23 mouse cellular contexts compared by ENCODE assay signal in genomic region chr3:52193026-52193425, GRCm38 (mm10).
A peak's percentile ranks its signal among the peaks of the same experiment; 100 is the strongest.
DNase-seq lines count a peak whose midpoint lies in the region; ATAC-seq lines count a peak whose summit lies in the region.
"Had no signal": no experiment of that assay in that cellular context is flagged by ENCODE, and none has a peak within 500 bp of the region (broad histone marks: within the 10 kb centered on the region; RNA-seq: fewer than 3 reads in every experiment).

No protein-coding gene starts in this region.

- WGBS in forebrain, embryonic 11.5 days: 83% methylated on average over 7 of the region's 7 CpGs
- 77% methylated on average over 7 of the region's 7 CpGs for WGBS in forebrain, embryonic 14.5 days
- 50% methylated on average over 7 of the region's 7 CpGs for WGBS in kidney, embryonic 14.5 days
- 40% methylated on average over 7 of the region's 7 CpGs for WGBS in lung, embryonic 16.5 days
- WGBS in embryonic facial prominence, embryonic 15.5 days: 33% methylated on average over 7 of the region's 7 CpGs

- no peaks in the 10 kb centered on the region for H3K9me3 ChIP-seq in forebrain, embryonic 11.5 days (ENCODE audit: control insufficient read depth, low read length)
- H3K9me3 ChIP-seq in forebrain, embryonic 14.5 days (replicated peaks; ENCODE audit: control insufficient read depth, low read length): no peaks in the 10 kb centered on the region
- no peaks in the 10 kb centered on the region for H3K9me3 ChIP-seq in kidney, embryonic 14.5 days (ENCODE audit: control insufficient read depth, low read length)
- no peaks in the 10 kb centered on the region for H3K9me3 ChIP-seq in lung, embryonic 16.5 days (ENCODE audit: control insufficient read depth, low read length)
- H3K9me3 ChIP-seq in embryonic facial prominence, embryonic 15.5 days (replicated peaks): no peaks in the 10 kb centered on the region
- H3K9me3 ChIP-seq: forebrain, embryonic 12.5 days; G1E; hindbrain, embryonic 13.5 days; limb, embryonic 15.5 days; stomach, embryonic 15.5 days had no signal

- ATAC-seq in forebrain, embryonic 11.5 days (replicated peaks; ENCODE audit: low FRiP score): no peak
- no peak for ATAC-seq in forebrain, embryonic 14.5 days
- no peak for ATAC-seq in kidney, embryonic 14.5 days (ENCODE audit: low FRiP score, low TSS enrichment)
- ATAC-seq in lung, embryonic 16.5 days (ENCODE audit: low read depth): no peak
- no peak for ATAC-seq in embryonic facial prominence, embryonic 15.5 days (ENCODE audit: insufficient number of reproducible peaks, low FRiP score, low TSS enrichment, low read depth)
- ATAC-seq in CD4-positive, CD25-positive, alpha-beta regulatory T cell, adult 4 months: no peak
- ATAC-seq: inflammation-experienced regulatory T-cells, adult 6 months; midbrain, embryonic 16.5 days had no signal

- H3K4me2 ChIP-seq in forebrain, embryonic 11.5 days (ENCODE audit: low read depth, low read length, severe bottlenecking): no peak overlapping the region
- no peak overlapping the region for H3K4me2 ChIP-seq in forebrain, embryonic 14.5 days (ENCODE audit: low read length)
- no peak overlapping the region for H3K4me2 ChIP-seq in kidney, embryonic 14.5 days (replicated peaks; ENCODE audit: low read depth, low read length)
- H3K4me2 ChIP-seq in lung, embryonic 16.5 days (ENCODE audit: low read depth, low read length): no peak overlapping the region
- H3K4me2 ChIP-seq in embryonic facial prominence, embryonic 15.5 days (replicated peaks): no peak overlapping the region
- H3K4me2 ChIP-seq: forebrain, embryonic 12.5 days; hindbrain, embryonic 13.5 days; limb, embryonic 15.5 days; stomach, embryonic 15.5 days had no signal

- peak; percentile 24 for DNase-seq in forebrain, embryonic 11.5 days (ENCODE audit: low spot score)
- no peak for DNase-seq in forebrain, embryonic 14.5 days (ENCODE audit: low spot score)
- no peak for DNase-seq in kidney, postnatal 10 days
- DNase-seq in lung, postnatal 25 days (ENCODE audit: low spot score): no peak
- DNase-seq: adrenal gland, postnatal 14 days; cerebellum, adult 11 months; cerebellum, postnatal 10 days; gastrocnemius, postnatal 14 days; heart, postnatal 14 days; right cerebral cortex, postnatal 25 days; thymus, adult 2 months had no signal

- H3K4me3 ChIP-seq in forebrain, embryonic 11.5 days (ENCODE audit: low read depth, low read length): no peak overlapping the region
- H3K4me3 ChIP-seq in forebrain, embryonic 14.5 days (ENCODE audit: low read depth, low read length): no peak overlapping the region
- no peak overlapping the region for H3K4me3 ChIP-seq in kidney, embryonic 14.5 days (ENCODE audit: low read length)
- no peak overlapping the region for H3K4me3 ChIP-seq in lung, embryonic 16.5 days (ENCODE audit: low read length)
- H3K4me3 ChIP-seq in embryonic facial prominence, embryonic 15.5 days (replicated peaks): no peak overlapping the region
- H3K4me3 ChIP-seq: forebrain, embryonic 12.5 days; heart, adult 2 months; hindbrain, embryonic 13.5 days; limb, embryonic 15.5 days; stomach, embryonic 15.5 days had no signal

- H3K27me3 ChIP-seq in forebrain, embryonic 11.5 days (ENCODE audit: control insufficient read depth, insufficient read depth, low read length): no peaks in the 10 kb centered on the region; the same call in 1 of the 2 replicates
- H3K27me3 ChIP-seq in forebrain, embryonic 14.5 days (replicated peaks; ENCODE audit: control insufficient read depth, insufficient read depth, low read length): no peaks in the 10 kb centered on the region
- no peaks in the 10 kb centered on the region for H3K27me3 ChIP-seq in kidney, embryonic 14.5 days (ENCODE audit: control insufficient read depth, insufficient read depth, low read length)
- H3K27me3 ChIP-seq in lung, embryonic 16.5 days (ENCODE audit: control insufficient read depth, insufficient read depth, low read depth, low read length): no peaks in the 10 kb centered on the region
- no peaks in the 10 kb centered on the region for H3K27me3 ChIP-seq in embryonic facial prominence, embryonic 15.5 days
- H3K27me3 ChIP-seq: forebrain, embryonic 12.5 days; limb, embryonic 15.5 days; stomach, embryonic 15.5 days had no signal

- no peaks in the 10 kb centered on the region for H3K36me3 ChIP-seq in forebrain, embryonic 11.5 days (ENCODE audit: control insufficient read depth, insufficient read depth, low read length)
- H3K36me3 ChIP-seq in forebrain, embryonic 14.5 days (ENCODE audit: control insufficient read depth, insufficient read depth, low read length): no peaks in the 10 kb centered on the region
- no peaks in the 10 kb centered on the region for H3K36me3 ChIP-seq in kidney, embryonic 14.5 days (ENCODE audit: control insufficient read depth, insufficient read depth, low read length)
- no peaks in the 10 kb centered on the region for H3K36me3 ChIP-seq in lung, embryonic 16.5 days (ENCODE audit: control insufficient read depth, insufficient read depth, low read length)
- no peaks in the 10 kb centered on the region for H3K36me3 ChIP-seq in embryonic facial prominence, embryonic 15.5 days
- H3K36me3 ChIP-seq: forebrain, embryonic 12.5 days; G1E; hindbrain, embryonic 13.5 days; limb, embryonic 15.5 days; stomach, embryonic 15.5 days had no signal

- no peak overlapping the region for H3K27ac ChIP-seq in forebrain, embryonic 11.5 days (ENCODE audit: low read depth, low read length)
- H3K27ac ChIP-seq in forebrain, embryonic 14.5 days (ENCODE audit: low read depth, low read length): no peak overlapping the region
- H3K27ac ChIP-seq in kidney, embryonic 14.5 days (ENCODE audit: low read depth, low read length): peak overlapping the region; percentile 59; the same call in 1 of the 2 replicates
- H3K27ac ChIP-seq in lung, embryonic 16.5 days (ENCODE audit: low read length): peak overlapping the region; percentile 69
- H3K27ac ChIP-seq in embryonic facial prominence, embryonic 15.5 days (replicated peaks): peak overlapping the region; percentile 51; the same call in 1 of the 2 replicates
- H3K27ac ChIP-seq: forebrain, embryonic 12.5 days; heart, adult 2 months; hindbrain, embryonic 13.5 days; limb, embryonic 15.5 days; stomach, embryonic 15.5 days had no signal

- H3K9ac ChIP-seq in forebrain, embryonic 11.5 days (ENCODE audit: low read length): no peak overlapping the region
- no peak overlapping the region for H3K9ac ChIP-seq in forebrain, embryonic 14.5 days (ENCODE audit: low read length)
- H3K9ac ChIP-seq in kidney, embryonic 14.5 days (ENCODE audit: low read depth, low read length): no peak overlapping the region
- H3K9ac ChIP-seq in lung, embryonic 16.5 days (ENCODE audit: low read length): no peak overlapping the region
- no peak overlapping the region for H3K9ac ChIP-seq in embryonic facial prominence, embryonic 15.5 days
- H3K9ac ChIP-seq: forebrain, embryonic 12.5 days; hindbrain, embryonic 13.5 days; limb, embryonic 15.5 days; stomach, embryonic 15.5 days had no signal

- peaks cover 9% of the 10 kb centered on the region for H3K4me1 ChIP-seq in forebrain, embryonic 11.5 days (replicated peaks; ENCODE audit: control insufficient read depth, insufficient read depth, low read length)
- H3K4me1 ChIP-seq in forebrain, embryonic 14.5 days (ENCODE audit: control insufficient read depth, insufficient read depth, low read length): peaks cover 8% of the 10 kb centered on the region
- peaks cover 19% of the 10 kb centered on the region for H3K4me1 ChIP-seq in kidney, embryonic 14.5 days (ENCODE audit: control insufficient read depth, insufficient read depth, low read length)
- peaks cover 24% of the 10 kb centered on the region for H3K4me1 ChIP-seq in lung, embryonic 16.5 days (replicated peaks; ENCODE audit: control insufficient read depth, insufficient read depth, low read length)
- peaks cover 20% of the 10 kb centered on the region for H3K4me1 ChIP-seq in embryonic facial prominence, embryonic 15.5 days

Comparison
In these comparisons a context has a peak if more than half of its experiments do, and no peak if none do; other contexts are left out.
1. H3K27ac ChIP-seq: peak in kidney, embryonic 14.5 days (single experiment), lung, embryonic 16.5 days (single experiment) and embryonic facial prominence, embryonic 15.5 days (single experiment); none in forebrain, embryonic 11.5 days (single experiment) and forebrain, embryonic 14.5 days (single experiment).